Mouse (Mus musculus) granulocyte monocyte progenitor cell, adult 5-6 weeks (primary cell): ENCODE data around the gene Ldlrad3. TPM values are rescaled to one million over a fixed set of nuclear protein-coding genes. Genes with fewer than 3 reads are reported as not detected.
A peak's percentile ranks its signal among the peaks of the same experiment; 100 is the strongest.

Experiments used
- ATAC-seq: replicated peaks from 2 replicates; pipeline ENCODE4 v1.8.0; 2016; ENCODE audit warnings: mild to moderate bottlenecking, moderate TSS enrichment, inconsistent platforms; ENCODE audit not compliant: poor library complexity, severe bottlenecking
- total RNA-seq, 2 experiments: library from RNA; stranded (forward) in 1 of 2; stranded (reverse) in 1 of 2; fragments of 200-712, 200-1000 nt in 1 of 2; fragments of >200 nt in 1 of 2; fragmentation: Nextera tagmentation in 1 of 2; gene quantifications; 2 replicates each; pipeline ENCODE4 v1.2.3; 2014 to 2017

Gene Ldlrad3
- total RNA-seq, 2 experiments from 2014 or later, result 25.7 to 30.3 TPM

DNA sequence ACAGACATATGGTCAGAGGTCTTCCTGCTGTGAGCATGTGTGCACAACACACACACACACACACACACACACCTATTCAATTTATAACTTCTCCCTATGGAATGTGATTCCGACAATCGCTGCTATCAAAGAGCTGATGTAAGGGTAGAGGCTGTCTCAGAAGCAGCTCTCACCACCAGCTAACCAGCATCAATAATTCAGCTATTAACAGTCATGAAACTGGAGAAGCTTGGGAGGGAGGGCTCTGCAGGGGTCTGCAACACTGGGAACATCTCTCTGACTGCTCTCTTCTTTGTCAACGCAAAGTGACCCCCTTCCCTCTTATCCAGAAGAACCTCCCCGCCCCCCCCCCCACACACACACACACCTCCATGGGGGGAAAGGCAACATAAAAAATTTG, 38.6 kb downstream of the Ldlrad3 start:
- no peak for ATAC-seq

DNA sequence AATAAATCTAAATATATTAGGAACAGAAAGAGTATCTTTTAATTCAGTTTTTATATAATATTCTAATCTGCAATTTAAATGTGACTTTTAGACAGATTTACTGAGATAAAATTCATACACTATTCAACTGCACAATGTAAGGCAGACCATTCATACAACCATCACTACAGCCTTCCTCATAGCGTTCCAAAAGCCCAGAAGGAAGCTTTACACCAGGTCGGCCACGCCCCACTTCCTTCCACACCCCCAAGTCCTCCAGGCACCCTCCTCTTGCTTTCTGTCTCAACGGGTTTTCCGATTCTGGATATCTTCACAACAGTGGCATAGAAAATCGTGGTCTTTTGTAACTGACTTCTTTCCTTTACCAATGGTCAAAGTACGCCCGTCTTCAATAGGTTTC, 39.8 kb downstream of the Ldlrad3 start:
- peak; percentile 72 for ATAC-seq

DNA sequence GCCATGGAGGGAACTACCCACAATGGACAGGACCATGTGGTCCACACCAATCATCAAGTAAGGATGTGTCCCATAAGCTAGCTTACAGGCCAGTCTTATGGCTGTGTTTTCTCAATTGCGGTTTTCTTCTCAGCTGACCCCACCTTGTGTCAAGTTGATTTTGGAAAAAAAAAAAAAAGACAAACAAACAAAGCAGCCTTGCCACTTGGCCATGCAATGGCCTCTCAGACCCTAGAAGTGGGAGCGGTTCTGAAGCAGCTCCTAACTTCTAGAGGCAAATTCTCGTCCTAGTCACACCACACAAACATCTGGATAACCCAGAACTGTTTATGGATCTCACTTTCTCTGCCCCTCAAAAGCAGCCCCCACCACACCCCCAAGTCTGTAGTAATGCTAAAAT, 41.1 kb downstream of the Ldlrad3 start:
- no peak for ATAC-seq

DNA sequence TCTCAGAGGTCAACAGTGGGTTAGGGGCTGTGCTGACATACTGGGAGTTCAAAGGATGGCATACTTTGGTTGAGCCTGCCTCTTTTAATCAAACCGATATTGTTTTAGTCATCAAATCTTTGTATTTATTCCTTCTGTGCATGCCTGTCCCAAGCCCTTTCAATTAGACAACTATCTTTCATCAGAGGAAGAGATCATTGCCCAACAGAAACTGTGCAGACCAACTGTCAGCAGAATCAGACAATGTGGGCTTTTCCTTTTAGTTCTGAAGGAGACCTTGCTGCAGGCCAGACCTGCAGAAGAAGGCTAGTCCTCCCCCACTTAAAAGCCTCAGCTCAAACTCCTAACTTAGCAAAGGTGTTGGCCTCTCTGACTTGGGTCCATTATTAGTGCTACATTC, 41.9 kb downstream of the Ldlrad3 start:
- peak; percentile 62 for ATAC-seq

DNA sequence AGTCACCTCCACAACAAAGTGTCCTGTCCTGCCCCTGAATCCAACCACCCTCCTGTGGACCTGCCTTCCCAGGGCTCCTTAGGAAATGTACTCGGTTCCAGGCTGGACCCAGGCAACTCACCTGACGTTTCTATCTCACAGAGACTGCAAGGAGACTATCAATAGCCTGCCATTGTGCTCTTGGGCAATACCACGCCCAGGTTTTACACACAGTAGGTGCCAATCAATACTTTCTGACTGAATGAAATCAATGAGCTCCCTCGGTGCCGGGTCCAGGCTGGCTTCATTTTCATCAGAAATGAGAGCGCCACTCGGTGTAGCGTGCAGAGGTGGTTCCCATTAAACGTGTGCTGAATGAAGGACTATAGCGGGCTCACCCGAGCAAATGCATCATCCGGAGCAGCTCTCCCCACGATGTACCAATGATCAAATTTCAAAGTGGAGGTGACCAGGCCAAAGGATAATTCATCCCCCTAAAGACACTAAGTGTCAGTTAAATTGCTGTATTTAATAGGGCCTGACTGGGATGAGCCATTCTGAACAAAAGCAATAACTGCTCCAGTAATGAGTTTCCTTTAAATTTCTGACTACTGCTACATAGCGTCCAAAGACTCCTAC, 43.4 kb downstream of the Ldlrad3 start:
- ATAC-seq, result no peak

DNA sequence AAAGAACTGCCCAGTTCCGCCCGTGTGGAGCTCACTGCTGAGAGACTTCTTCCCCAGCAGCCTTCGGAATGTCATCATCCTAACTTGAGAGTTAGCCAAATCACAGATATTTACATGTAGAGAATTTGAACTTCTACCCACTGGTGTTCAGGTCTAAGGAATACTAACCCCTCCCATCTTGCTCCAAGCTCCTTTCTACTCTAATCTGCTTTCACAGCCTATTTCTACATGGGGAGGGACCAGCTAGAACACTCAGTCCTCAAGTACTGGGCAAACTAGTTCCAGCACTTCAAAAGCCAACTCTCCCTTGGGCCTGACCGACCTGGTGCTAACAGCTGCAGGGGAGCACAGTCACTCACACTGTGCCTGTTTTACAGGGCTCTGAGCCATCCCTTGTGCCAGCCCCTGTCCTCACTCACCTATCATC, 44.0 kb downstream of the Ldlrad3 start:
- ATAC-seq, result no peak

DNA sequence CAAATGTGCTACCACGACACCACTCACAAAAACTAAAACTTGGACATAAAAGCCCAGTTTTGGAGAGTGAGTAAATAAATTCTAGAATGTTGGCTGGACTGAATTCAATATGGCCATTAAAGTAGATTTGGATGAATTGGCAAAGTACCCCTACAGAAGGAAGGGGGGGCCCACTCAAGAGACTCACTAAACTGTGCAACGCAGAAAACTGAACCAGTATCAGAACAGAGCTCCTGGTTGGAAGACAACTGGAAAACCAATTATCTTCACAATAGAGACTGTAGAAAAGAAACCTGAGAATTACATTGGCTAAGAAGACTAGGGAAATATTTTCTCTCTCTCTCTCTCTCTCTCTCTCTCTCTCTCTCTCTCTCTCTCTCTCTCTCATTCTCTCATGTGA, 45.0 kb downstream of the Ldlrad3 start:
- ATAC-seq, result no peak

DNA sequence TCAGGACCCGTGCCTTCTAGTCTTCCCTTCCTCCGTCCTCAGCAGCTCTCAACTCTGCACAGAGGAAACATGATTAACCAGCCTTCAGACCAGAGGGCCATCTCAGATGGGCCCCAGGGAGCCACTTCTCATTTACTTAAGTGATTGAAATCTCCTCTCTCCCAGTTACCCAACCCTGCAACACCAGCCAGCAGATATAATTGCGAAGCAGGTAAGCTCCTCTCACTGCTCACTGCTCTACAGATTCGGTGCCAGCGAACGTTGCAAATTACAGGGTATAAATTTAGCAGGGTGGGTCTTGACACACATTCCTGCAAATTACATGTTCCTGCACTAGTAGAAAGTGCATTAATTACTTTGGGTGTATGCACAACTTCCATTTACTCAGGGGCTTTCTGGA, 48.3 kb downstream of the Ldlrad3 start:
- ATAC-seq, result peak; percentile 54

DNA sequence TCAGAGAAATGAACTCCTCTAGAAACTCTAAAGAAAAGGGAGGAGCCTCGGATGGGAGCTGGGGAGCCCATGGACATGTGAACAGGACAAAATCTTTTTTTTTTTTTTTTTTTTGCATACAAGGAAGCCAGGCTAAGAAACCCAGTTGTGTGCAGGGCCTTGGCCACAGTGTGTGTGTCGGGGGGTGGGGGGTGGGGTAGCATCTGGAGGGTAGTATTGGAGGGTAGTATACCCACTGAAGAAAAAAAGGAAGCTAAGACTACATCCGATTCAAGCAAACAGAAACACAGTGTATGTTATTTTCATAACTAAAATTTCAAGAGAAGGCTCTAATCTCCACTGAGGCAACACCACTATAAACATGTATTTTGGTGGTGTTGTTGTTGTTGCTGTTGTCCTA, 50.0 kb downstream of the Ldlrad3 start:
- ATAC-seq, result peak; percentile 63

DNA sequence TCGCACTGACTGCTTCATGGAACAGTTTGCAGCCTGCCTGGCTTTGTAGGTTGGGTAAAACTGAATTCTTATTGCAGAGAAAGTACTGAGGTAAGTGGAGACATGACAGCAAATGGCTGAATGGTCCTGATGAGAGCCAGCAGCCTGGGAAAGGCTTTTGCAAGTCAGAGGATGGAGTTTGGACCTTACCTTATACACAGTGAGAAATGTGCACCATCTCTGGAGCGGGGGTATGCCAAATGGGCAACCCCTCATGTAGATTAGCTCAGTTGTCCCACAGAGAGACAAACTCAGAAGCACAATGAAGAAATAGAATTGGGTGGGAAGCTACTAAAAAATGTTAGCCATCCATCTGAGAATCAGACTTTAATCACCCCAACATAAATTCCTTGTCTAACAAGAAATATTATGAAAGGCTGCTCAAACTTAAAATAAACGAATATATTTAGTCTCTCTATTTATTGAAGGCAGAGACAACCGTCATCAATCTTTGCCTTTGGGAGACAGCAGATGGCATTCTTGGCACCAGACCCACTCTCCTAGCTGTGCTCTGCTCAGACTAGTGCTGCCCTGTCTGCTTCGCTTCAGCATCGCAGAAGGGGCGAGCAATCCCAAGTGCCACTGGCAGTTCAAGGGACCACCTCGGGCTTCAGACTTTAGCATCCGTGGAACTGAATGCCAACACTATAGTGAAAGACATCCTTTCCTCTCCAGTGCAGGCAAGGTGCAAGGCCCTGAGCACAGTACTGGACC, 51.5 kb downstream of the Ldlrad3 start:
- no peak for ATAC-seq

DNA sequence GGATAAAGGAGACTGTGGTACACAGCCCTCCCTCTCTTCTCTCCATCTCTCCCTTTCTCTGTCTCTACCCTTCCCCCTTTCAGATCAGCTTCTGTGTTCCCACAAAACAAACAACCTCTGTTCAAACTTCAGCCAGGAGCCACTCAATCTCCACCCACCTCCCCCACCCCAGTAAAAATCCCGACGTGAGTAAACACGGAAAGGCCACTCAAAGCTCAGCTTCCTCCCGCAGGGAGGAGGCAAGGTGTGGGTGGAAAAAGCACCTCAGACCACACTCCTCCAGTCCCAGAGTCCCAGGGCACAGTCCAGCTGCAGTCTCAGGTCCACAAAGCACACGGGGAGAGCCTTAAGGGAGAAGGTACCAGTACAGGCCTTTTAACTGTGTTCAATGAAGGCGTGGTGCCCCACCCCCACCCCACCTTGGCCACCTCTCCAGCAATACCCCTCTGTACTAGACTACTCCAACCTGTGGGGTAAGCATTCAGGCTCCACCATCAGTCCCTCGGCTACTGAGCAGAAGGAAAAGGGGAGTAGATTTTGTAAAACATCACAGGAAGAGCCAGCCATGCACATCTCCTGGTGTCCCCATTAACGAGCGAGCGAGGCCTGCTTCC, 53.1 kb downstream of the Ldlrad3 start:
- ATAC-seq, result no peak

DNA sequence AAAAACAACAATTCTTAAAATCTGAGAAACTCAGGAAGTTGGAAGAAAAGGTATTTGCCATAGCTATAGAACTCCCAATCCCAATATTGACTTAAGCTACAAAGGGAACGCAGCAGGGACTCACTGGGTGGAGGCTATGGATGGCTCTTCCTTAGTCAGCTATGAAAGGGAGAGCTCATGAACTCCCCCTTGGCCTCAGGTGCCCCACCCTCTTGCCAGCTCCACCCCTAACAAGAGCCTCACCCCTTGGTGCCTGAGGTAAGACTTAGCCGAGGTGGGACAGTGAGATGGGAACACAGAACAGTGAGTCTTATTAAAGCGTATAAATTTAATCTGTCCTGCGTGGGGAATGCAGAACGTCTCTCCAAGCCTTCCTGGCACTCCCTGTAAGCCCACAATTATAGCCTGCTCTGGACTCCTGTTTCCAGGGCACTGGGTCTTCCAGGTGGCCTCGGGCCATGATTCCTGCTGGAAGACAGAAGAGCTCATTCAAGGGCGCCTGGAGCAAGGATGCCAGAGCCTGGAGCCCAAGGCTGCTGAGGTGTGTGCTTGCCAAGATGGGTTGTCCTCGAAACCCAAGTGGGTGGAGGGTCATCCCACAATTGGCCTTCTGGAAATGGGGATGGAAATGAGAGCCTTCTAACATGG, 55.9 kb downstream of the Ldlrad3 start:
- no peak for ATAC-seq

DNA sequence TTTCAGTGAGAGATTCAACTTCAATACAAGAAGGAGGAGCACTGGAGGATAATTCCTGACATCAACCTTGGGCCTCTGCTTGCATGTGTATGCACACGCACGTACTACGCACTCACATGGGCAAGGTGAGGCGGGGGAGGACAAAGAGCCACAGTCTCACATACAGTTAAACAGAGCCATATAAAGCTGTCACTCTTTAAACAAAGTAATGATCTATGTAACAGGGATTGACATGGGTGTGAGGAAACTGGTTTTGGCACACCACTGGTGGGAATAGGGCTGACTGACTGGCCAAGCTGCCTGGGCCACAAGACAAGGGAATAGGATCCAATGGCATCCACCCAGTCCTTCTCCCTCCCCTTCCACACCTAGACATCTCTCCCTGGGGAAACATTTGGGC, 57.0 kb downstream of the Ldlrad3 start:
- no peak for ATAC-seq

DNA sequence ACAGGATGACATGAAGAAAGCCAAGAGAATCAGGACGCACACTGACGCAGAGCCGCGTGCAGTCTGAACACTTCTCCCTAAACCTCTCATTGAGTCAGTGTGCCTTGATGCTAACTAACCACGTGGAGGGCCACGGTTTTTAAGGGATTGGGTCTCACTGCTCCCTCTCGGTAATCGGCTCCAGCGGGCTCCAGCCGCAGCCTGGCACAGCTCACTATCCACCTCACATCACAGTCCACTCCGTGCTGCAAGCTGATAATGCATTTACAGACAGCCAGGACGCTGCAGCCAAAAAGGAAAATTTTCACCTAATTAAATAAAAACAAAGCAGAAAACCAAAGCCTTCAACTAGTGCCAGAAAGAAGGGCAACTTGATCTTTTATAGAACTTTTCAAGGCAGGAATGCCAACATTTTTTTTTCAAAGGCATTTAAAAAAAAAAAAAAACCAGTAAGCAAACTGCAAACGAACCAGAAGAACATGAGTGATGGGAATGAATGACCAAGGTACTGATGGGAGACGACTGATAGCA, 57.6 kb downstream of the Ldlrad3 start:
- no peak for ATAC-seq

DNA sequence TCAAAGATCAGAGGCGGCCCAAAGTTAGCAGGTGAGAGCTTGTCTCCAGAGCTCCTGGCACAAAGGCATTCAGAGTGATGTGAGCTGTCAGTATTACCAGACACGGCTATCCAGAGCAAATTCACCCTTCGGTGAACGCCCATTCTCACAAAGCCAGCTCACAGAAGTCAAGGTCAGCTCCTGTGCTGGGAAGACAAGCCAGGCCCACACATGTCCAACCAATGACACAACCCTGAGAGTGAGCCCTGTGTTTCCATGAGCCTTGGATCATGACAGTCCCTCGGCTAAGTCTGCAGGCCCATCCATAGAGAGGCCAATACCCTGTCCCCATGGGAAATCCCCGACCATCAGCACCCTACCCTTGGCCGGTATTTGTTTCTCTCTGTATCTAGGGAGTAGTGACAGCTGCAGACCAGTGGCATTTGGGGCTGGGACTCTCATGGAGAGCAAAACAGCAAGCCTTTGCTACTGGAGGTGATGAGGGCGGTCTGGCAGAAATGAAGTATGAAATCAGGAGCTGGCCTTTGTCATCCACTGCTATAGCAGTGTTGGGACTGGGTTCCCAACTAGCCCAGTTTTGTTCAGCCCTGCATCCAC, 58.3 kb downstream of the Ldlrad3 start:
- no peak for ATAC-seq

DNA sequence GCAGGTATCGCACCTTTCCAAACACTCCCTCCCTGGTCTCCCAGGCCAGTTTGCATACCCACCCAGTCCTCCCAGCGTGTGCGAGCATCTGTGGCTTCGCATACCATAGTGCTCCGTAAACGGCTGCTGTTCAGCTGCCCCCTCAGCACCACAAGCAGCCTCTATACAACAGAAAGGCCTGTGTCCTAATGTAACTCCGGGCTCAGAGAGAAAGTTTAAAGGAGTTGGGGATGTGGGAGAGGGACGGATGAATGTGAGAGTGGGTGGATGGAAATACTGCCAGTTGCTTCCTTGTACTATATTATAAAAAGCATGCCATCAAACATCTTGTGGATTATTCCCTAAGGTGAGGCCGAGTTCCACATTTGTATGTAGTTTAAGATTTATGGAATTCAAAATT, 59.0 kb downstream of the Ldlrad3 start:
- no peak for ATAC-seq

DNA sequence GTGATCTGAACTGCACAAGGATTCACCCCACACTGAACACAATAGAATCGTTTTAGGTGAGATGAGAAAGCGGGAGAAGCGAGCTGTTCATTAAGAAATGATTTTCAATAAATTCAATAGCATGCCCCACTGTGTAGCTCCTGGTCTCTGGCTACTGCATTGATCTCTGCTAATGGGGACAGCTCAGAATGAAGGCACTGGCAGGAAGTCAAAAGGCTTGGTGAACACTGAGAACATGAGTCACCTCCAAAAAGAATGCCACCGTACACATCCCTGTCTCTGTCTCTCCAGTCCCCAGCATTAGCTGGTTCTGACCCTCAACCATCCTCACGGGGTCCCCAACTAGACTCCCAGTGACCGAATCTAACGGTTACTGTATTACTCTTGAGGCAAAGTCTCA, 60.1 kb downstream of the Ldlrad3 start:
- ATAC-seq, result no peak

DNA sequence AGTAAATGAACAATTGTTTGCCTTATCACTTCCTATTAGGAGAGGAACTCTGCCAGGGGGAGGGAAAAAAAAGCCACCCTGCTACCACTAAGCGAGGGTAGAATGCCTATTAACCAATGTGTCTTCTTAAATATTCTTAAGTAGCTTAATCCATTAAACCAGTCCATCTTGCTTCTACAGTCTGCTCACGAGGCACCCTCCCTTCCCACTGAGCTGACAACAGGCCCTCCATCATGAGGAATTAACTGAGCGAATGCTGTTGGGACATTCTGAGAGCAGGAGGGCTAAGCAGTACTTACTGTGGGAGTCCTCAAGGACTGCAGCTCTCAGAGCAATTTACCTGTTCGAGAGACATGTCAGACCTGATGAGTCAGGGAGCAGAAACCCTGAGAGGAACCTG, 61.1 kb downstream of the Ldlrad3 start:
- ATAC-seq, result no peak

DNA sequence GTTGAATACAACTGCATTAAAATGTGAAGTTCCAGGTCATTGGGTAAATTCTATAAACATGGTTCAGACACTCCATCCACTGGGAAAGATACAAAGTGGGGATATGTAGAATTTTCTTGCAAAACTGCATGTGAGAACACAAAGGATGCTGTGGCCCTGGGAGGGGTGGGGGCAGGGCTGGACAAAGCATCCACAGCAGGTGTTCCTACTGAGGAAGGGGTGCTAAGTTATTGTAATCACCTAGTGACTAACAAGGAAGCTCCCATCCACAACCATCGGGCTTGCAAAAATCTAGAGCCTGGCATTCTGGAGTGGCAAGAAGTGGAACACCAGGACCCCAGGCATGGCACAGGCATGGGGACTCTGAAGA, 64.1 kb downstream of the Ldlrad3 start:
- ATAC-seq, result no peak

DNA sequence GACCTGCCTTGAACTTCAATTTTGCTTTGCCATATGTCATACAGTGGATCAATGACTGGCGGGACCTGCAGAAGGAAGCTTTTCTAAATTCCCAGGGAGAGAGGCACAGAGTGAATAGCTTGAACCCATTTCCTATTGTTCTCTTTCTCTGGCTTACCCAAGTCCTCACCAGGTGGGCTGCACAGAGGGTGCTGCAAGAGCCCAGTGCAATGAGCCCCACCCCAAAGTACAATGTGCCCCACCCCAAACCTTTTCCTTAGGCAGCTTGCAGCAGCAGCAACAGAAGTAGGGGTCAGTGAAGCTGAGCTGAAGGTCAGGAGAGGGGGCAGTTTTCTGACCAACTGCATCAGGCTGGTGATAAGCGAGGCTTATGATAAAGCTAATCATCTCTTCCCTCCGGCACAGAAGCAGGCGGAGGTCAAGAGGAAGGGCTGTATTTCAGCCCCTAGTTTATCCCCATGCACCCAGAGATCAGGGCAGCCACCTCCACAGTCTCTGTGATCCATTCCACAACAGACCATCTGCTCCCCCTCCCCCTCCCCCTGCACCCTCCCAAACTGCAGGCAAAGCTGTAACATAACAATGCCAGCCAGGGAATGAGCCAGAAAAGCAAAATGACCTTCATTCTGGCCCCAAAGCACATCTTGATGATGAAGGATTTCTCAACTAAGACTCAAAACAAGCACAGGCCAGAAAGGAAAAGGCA, 64.6 kb downstream of the Ldlrad3 start:
- ATAC-seq, result no peak
